Mouse (Mus musculus) heart, postnatal 0 days (tissue): Measurements from ENCODE around the gene Olfr767.
"Not testable (repeated sequence)": the region's sequence is repeated elsewhere in the genome, so short reads cannot be mapped to it uniquely, and the experiment has no call there.

Experiments
- CTCF ChIP-seq: IDR thresholded peaks from 2 replicates; pipeline ENCODE4 v1.5.1; 2016; ENCODE audit warnings: antibody characterized with exemption, control low read depth, low read depth
- EP300 ChIP-seq: IDR thresholded peaks from 2 replicates; pipeline ENCODE4 v1.6.1; 2016; ENCODE audit warnings: antibody characterized with exemption, low read depth

- TF ChIP-seq CTCF, EP300: not testable (repeated sequence)
Measured at GRCm38 (mm10) chr10:129082810-129083209, at the start of gene Olfr767.
